8 mouse cellular contexts compared by ENCODE assay signal in the genomic region with DNA sequence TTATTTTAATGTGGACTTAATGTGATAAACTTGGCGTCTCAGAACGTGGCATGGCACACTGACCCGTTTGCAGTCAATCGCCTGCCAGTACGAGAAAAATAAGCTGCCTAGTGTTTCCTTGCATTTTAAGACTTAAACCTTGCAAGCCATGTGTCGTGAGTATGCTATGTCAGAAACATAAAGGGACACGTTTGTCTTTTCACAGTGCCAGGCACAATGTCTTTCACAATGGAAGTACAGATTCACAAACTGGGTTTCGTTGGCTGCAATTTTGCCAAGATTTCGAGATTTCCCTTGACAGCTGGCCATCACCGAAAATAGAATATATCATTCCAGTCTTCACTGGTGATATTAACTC. TPM values are rescaled to one million over a fixed set of nuclear protein-coding genes. Genes with fewer than 3 reads are reported as not detected.
A peak's percentile ranks its signal among the peaks of the same experiment; 100 is the strongest.
DNase-seq lines count a peak whose midpoint lies in the region; ATAC-seq and TF ChIP-seq lines count a peak whose summit lies in the region.

No protein-coding gene starts in this region.

- H3K4me1 ChIP-seq in erythroblast, embryonic 14.5 days (ENCODE audit: control insufficient read depth), result peaks cover 47% of the 10 kb centered on the region
- H3K4me1 ChIP-seq in testis, adult 2 months (ENCODE audit: control insufficient read depth, insufficient read depth, low read length), result peaks cover 8% of the 10 kb centered on the region
- H3K4me1 ChIP-seq in limb, embryonic 14.5 days (ENCODE audit: control insufficient read depth, insufficient read depth, low read length), result peaks cover 19% of the 10 kb centered on the region
- H3K4me1 ChIP-seq in stomach, embryonic 16.5 days (ENCODE audit: control insufficient read depth, insufficient read depth, low read length), result peaks cover 20% of the 10 kb centered on the region

- 18% methylated on average over 10 of the region's 10 CpGs for WGBS in limb, embryonic 14.5 days
- WGBS in stomach, embryonic 16.5 days, result 18% methylated on average over 10 of the region's 10 CpGs

- peak overlapping the region; percentile 71 for H3K4me2 ChIP-seq in limb, embryonic 14.5 days (replicated peaks; ENCODE audit: low read depth, low read length, severe bottlenecking)
- peak overlapping the region; percentile 59 for H3K4me2 ChIP-seq in stomach, embryonic 16.5 days (ENCODE audit: low read depth, low read length)

- no peak for TF ChIP-seq CTCF in testis, adult 2 months (IDR thresholded peaks at IDR 0.05; ENCODE audit: control insufficient read depth, insufficient read depth, insufficient replicate concordance, low read depth, low read length)

- no peak for ATAC-seq in erythroblast, adult 5-6 weeks (replicated peaks; ENCODE audit: low FRiP score, poor library complexity, severe bottlenecking)
- no peak for ATAC-seq in limb, embryonic 14.5 days (ENCODE audit: low FRiP score, low read depth)
- ATAC-seq in stomach, embryonic 16.5 days (ENCODE audit: insufficient read depth, low FRiP score), result no peak

- peaks cover 7% of the 10 kb centered on the region for H3K36me3 ChIP-seq in erythroblast, embryonic 14.5 days (ENCODE audit: control insufficient read depth)
- H3K36me3 ChIP-seq in testis, adult 2 months (ENCODE audit: control insufficient read depth, insufficient read depth, low read length), result no peaks in the 10 kb centered on the region
- no peaks in the 10 kb centered on the region for H3K36me3 ChIP-seq in limb, embryonic 14.5 days (ENCODE audit: control insufficient read depth, insufficient read depth, low read length)
- no peaks in the 10 kb centered on the region for H3K36me3 ChIP-seq in stomach, embryonic 16.5 days (ENCODE audit: control insufficient read depth, insufficient read depth, low read length)

- TF ChIP-seq POLR2A in testis, adult 2 months (IDR thresholded peaks at IDR 0.05; ENCODE audit: control insufficient read depth, low read depth, low read length), result no peak
- no peak for TF ChIP-seq POLR2A in limb, embryonic 14.5 days (IDR thresholded peaks at IDR 0.05; ENCODE audit: borderline replicate concordance, extremely low read depth, insufficient read depth, insufficient read length)

- no peaks in the 10 kb centered on the region for H3K9me3 ChIP-seq in erythroblast, embryonic 14.5 days (ENCODE audit: control insufficient read depth, low read length)
- H3K9me3 ChIP-seq in limb, embryonic 14.5 days (ENCODE audit: control insufficient read depth, low read length), result no peaks in the 10 kb centered on the region
- H3K9me3 ChIP-seq in stomach, embryonic 16.5 days (replicated peaks; ENCODE audit: control insufficient read depth, low read length), result no peaks in the 10 kb centered on the region

- H3K4me3 ChIP-seq in erythroblast, embryonic 14.5 days (replicated peaks), result peak overlapping the region; percentile 94
- H3K4me3 ChIP-seq in testis, adult 2 months (ENCODE audit: control insufficient read depth, low read depth, low read length), result peak overlapping the region; percentile 96
- H3K4me3 ChIP-seq in limb, embryonic 14.5 days (replicated peaks; ENCODE audit: low read length), result peak overlapping the region; percentile 88
- peak overlapping the region; percentile 74 for H3K4me3 ChIP-seq in stomach, embryonic 16.5 days (replicated peaks; ENCODE audit: low read length)

- H3K9ac ChIP-seq in limb, embryonic 14.5 days (ENCODE audit: low read depth, low read length, severe bottlenecking), result peak overlapping the region; percentile 95
- H3K9ac ChIP-seq in stomach, embryonic 16.5 days (ENCODE audit: low read length), result peak overlapping the region; percentile 94

- H3K27me3 ChIP-seq in erythroblast, embryonic 14.5 days (ENCODE audit: control insufficient read depth), result no peaks in the 10 kb centered on the region
- H3K27me3 ChIP-seq in testis, adult 2 months (ENCODE audit: control insufficient read depth, insufficient read depth, low read length), result no peaks in the 10 kb centered on the region
- H3K27me3 ChIP-seq in limb, embryonic 14.5 days (ENCODE audit: control insufficient read depth, insufficient read depth, low read length), result no peaks in the 10 kb centered on the region
- H3K27me3 ChIP-seq in stomach, embryonic 16.5 days (ENCODE audit: control insufficient read depth, insufficient read depth, low read length), result no peaks in the 10 kb centered on the region

- no peak for DNase-seq in testis, postnatal 14 days (ENCODE audit: low spot score)
- no peak for DNase-seq in limb, embryonic 14.5 days (ENCODE audit: low spot score)
- no peak for DNase-seq in spleen, postnatal 36 days (ENCODE audit: low spot score in 2 of 2)
- no peak for DNase-seq in natural killer cell, adult 2 months (ENCODE audit: low spot score in 2 of 2)

- H3K27ac ChIP-seq in testis, adult 2 months (ENCODE audit: control insufficient read depth, insufficient read depth, low read depth, low read length), result no peak overlapping the region; the same call in 1 of the 2 replicates
- peak overlapping the region; percentile 91 for H3K27ac ChIP-seq in limb, embryonic 14.5 days (replicated peaks; ENCODE audit: low read depth, low read length)
- H3K27ac ChIP-seq in stomach, embryonic 16.5 days (ENCODE audit: low read length), result peak overlapping the region; percentile 96

RNA-seq across cellular contexts. Expression of gene BC004004, which starts 0.7 kb away (rescaled TPM):
- 0.99 and 2.0 TPM in 2 replicates for polyA plus RNA-seq in erythroblast, embryonic 14.5 days (2012)
- total RNA-seq in erythroblast, adult 5-6 weeks (2015; ENCODE audit: low replicate concordance), result 19.4 and 31.1 TPM in 2 replicates
- 38.9 and 41.0 TPM in 2 replicates for total RNA-seq in erythroblast, adult 5-6 weeks (2017; ENCODE audit: low replicate concordance)
- polyA plus RNA-seq in testis, adult 2 months (2012; rRNA removed), result 42.0 and 42.5 TPM in 2 replicates
- polyA plus RNA-seq in limb, embryonic 14.5 days (2012; rRNA removed), result 58.7 and 64.6 TPM in 2 replicates
- 85.3 and 87.6 TPM in 2 replicates for polyA plus RNA-seq in limb, embryonic 14.5 days (2014; fragmentation: Nextera tagmentation; extraction: Ambion mirVana)
- 82.2 and 83.0 TPM in 2 replicates for polyA plus RNA-seq in stomach, embryonic 16.5 days (2015; fragmentation: Nextera tagmentation; extraction: Ambion mirVana)

RNA-seq across cellular contexts. Expression of gene Ppil1, which starts 5.3 kb away (rescaled TPM):
- 5.0 and 5.3 TPM in 2 replicates for polyA plus RNA-seq in erythroblast, embryonic 14.5 days (2012)
- total RNA-seq in erythroblast, adult 5-6 weeks (2015; ENCODE audit: low replicate concordance), result 13.4 and 20.2 TPM in 2 replicates
- total RNA-seq in erythroblast, adult 5-6 weeks (2017; ENCODE audit: low replicate concordance), result 17.4 and 31.6 TPM in 2 replicates
- polyA plus RNA-seq in testis, adult 2 months (2012; rRNA removed), result 12.2 and 13.1 TPM in 2 replicates
- 76.5 and 78.5 TPM in 2 replicates for polyA plus RNA-seq in limb, embryonic 14.5 days (2012; rRNA removed)
- 130 and 132 TPM in 2 replicates for polyA plus RNA-seq in limb, embryonic 14.5 days (2014; fragmentation: Nextera tagmentation; extraction: Ambion mirVana)
- 129 and 130 TPM in 2 replicates for polyA plus RNA-seq in stomach, embryonic 16.5 days (2015; fragmentation: Nextera tagmentation; extraction: Ambion mirVana)

RNA-seq across cellular contexts. Expression of gene Cpne5, which starts 31.4 kb away (rescaled TPM):
- polyA plus RNA-seq in erythroblast, embryonic 14.5 days (2012), result 0.03 and 0.30 TPM in 2 replicates
- not detected in 2 replicates for total RNA-seq in erythroblast, adult 5-6 weeks (2015; ENCODE audit: low replicate concordance)
- 0.26 and 0.70 TPM in 2 replicates for total RNA-seq in erythroblast, adult 5-6 weeks (2017; ENCODE audit: low replicate concordance)
- 49.1 and 62.1 TPM in 2 replicates for polyA plus RNA-seq in testis, adult 2 months (2012; rRNA removed)
- polyA plus RNA-seq in limb, embryonic 14.5 days (2012; rRNA removed), result 14.7 and 17.9 TPM in 2 replicates
- 13.3 and 14.7 TPM in 2 replicates for polyA plus RNA-seq in limb, embryonic 14.5 days (2014; fragmentation: Nextera tagmentation; extraction: Ambion mirVana)
- polyA plus RNA-seq in stomach, embryonic 16.5 days (2015; fragmentation: Nextera tagmentation; extraction: Ambion mirVana), result 6.9 and 7.5 TPM in 2 replicates

RNA-seq across cellular contexts. Expression of gene Pi16, which starts 48.2 kb away (rescaled TPM):
- polyA plus RNA-seq in erythroblast, embryonic 14.5 days (2012), result 0.03 TPM in 1 of 2 replicates, not detected in the other
- total RNA-seq in erythroblast, adult 5-6 weeks (2015; ENCODE audit: low replicate concordance), result 4.0 and 5.6 TPM in 2 replicates
- 5.4 and 9.5 TPM in 2 replicates for total RNA-seq in erythroblast, adult 5-6 weeks (2017; ENCODE audit: low replicate concordance)
- 4.3 and 5.9 TPM in 2 replicates for polyA plus RNA-seq in testis, adult 2 months (2012; rRNA removed)
- polyA plus RNA-seq in limb, embryonic 14.5 days (2012; rRNA removed), result 2.0 and 2.6 TPM in 2 replicates
- 1.4 and 2.2 TPM in 2 replicates for polyA plus RNA-seq in limb, embryonic 14.5 days (2014; fragmentation: Nextera tagmentation; extraction: Ambion mirVana)
- polyA plus RNA-seq in stomach, embryonic 16.5 days (2015; fragmentation: Nextera tagmentation; extraction: Ambion mirVana), result 1.8 and 2.6 TPM in 2 replicates

Comparison
In these comparisons a context has a peak if more than half of its experiments do, and no peak if none do; other contexts are left out.
1. RNA of gene BC004004, which starts 0.7 kb away (polyA plus RNA-seq): 58.7 to 87.6 TPM in limb, embryonic 14.5 days, 82.2 to 83.0 TPM in stomach, embryonic 16.5 days and 42.0 to 42.5 TPM in testis, adult 2 months; 0.99 to 2.0 TPM in erythroblast, embryonic 14.5 days; every median in the first group is over 10 times any median in the second.
2. Peak in every context shown above with its lines, with median percentiles within 50 percentile points of each other: H3K4me3 ChIP-seq.